Mouse (Mus musculus) hindbrain, embryonic 12.5 days (tissue): ENCODE data around the gene Agtrap. TPM values are rescaled to one million over a fixed set of nuclear protein-coding genes. Genes with fewer than 3 reads are reported as not detected.
A peak's percentile ranks its signal among the peaks of the same experiment; 100 is the strongest.

Source experiments
- ATAC-seq: fragments of 200-750 bp; cut with Nextera tagmentation; 2 replicates; pipeline ENCODE4 v1.8.0; 2017; ENCODE audit warnings: moderate TSS enrichment; ENCODE audit not compliant: low FRiP score
- H3K27ac ChIP-seq: fragments of 300-500 bp; sonication (generic); 2 replicates; pipeline ENCODE4 v1.5.1; 2016; ENCODE audit warnings: mild to moderate bottlenecking
- H3K27me3 ChIP-seq: fragments of 300-500 bp; sonication (generic); 2 replicates; pipeline ENCODE4 v1.6.1; 2016; ENCODE audit warnings: mild to moderate bottlenecking
- H3K36me3 ChIP-seq: fragments of 300-500 bp; sonication (generic); 2 replicates; pipeline ENCODE4 v1.6.1; 2016; ENCODE audit warnings: mild to moderate bottlenecking
- H3K4me1 ChIP-seq: fragments of 300-500 bp; sonication (generic); 2 replicates; pipeline ENCODE4 v1.6.1; 2016
- H3K4me2 ChIP-seq: fragments of 300-500 bp; sonication (generic); replicated peaks from 2 replicates; pipeline ENCODE4 v1.6.1; 2016; ENCODE audit warnings: mild to moderate bottlenecking
- H3K4me3 ChIP-seq: fragments of 300-500 bp; sonication (generic); 2 replicates; pipeline ENCODE4 v1.5.1; 2016; ENCODE audit warnings: mild to moderate bottlenecking
- H3K9ac ChIP-seq: fragments of 300-500 bp; sonication (generic); 2 replicates; pipeline ENCODE4 v1.6.1; 2016; ENCODE audit warnings: mild to moderate bottlenecking, moderate library complexity
- H3K9me3 ChIP-seq: fragments of 300-500 bp; sonication (generic); replicated peaks from 2 replicates; pipeline ENCODE4 v1.6.1; 2016; ENCODE audit warnings: mild to moderate bottlenecking
- WGBS: fragments of 180-500 bp; shearing (Covaris S2); methylation state at CpG from one replicate; pipeline ENCODE4 v1.1.7; 2016; 5-methylcytosine and 5-hydroxymethylcytosine counted together
- polyA plus RNA-seq: library from polyadenylated mRNA; unstranded; fragments of >200 nt; fragmentation: Nextera tagmentation; extraction: Ambion mirVana; gene quantifications from 2 replicates; pipeline ENCODE4 v1.2.1, GENCODE M21; 2016

The Agtrap gene
- polyA plus RNA-seq, 1 experiment from 2014 or later = 11.9 TPM

- Histone ChIP-seq H3K9ac (peak overlapping the region; percentile 42; the same call in 1 of the 2 replicates), H3K9me3 (no peaks in the 10 kb centered on the region), H3K27me3 (no peaks in the 10 kb centered on the region), H3K27ac (no peak overlapping the region), H3K4me2 (no peak overlapping the region), H3K36me3 (peaks cover 5% of the 10 kb centered on the region), H3K4me3 (no peak overlapping the region), H3K4me1 (peaks cover 11% of the 10 kb centered on the region)
- WGBS = 90% methylated on average over 3 of the region's 3 CpGs
- no peak for ATAC-seq
These were observed 10.8 kb upstream of the Agtrap start for GRCm38 (mm10) chr4:148098666-148099065.

GRCm38 (mm10) chr4:148097936-148098335, 10.1 kb upstream of the Agtrap start:
- no peak overlapping the region for H3K27ac ChIP-seq
- no peak overlapping the region for H3K4me2 ChIP-seq

GRCm38 (mm10) chr4:148095081-148095480, 7.2 kb upstream of the Agtrap start:
- Histone ChIP-seq H3K27me3 (no peaks in the 10 kb centered on the region), H3K9me3 (no peaks in the 10 kb centered on the region), H3K4me3 (no peak overlapping the region), H3K4me2 (no peak overlapping the region), H3K36me3 (no peaks in the 10 kb centered on the region), H3K9ac (no peak overlapping the region), H3K4me1 (no peaks in the 10 kb centered on the region), H3K27ac (no peak overlapping the region)
- no peak for ATAC-seq
- WGBS = 72% methylated on average over 4 of the region's 4 CpGs

More at GRCm38 (mm10) chr4:148097936-148098335, 10.1 kb upstream of the Agtrap start:
- ATAC-seq = no peak
- peaks cover 5% of the 10 kb centered on the region; the same call in 1 of the 2 replicates for H3K36me3 ChIP-seq
- no peaks in the 10 kb centered on the region for H3K27me3 ChIP-seq
- 100% methylated on average over 2 of the region's 2 CpGs for WGBS
- H3K4me1 ChIP-seq = peaks cover 11% of the 10 kb centered on the region
- no peaks in the 10 kb centered on the region for H3K9me3 ChIP-seq
- no peak overlapping the region for H3K9ac ChIP-seq
- H3K4me3 ChIP-seq = no peak overlapping the region

- WGBS = 86% methylated on average over 5 of the region's 5 CpGs
- no peak for ATAC-seq
These were observed 6.3 kb upstream of the Agtrap start for GRCm38 (mm10) chr4:148094161-148094560.

GRCm38 (mm10) chr4:148092551-148093271, 4.9 kb upstream of the Agtrap start:
- H3K27me3 ChIP-seq = no peaks in the 10 kb centered on the region
- H3K9me3 ChIP-seq = no peaks in the 10 kb centered on the region
- H3K36me3 ChIP-seq = no peaks in the 10 kb centered on the region
- H3K4me2 ChIP-seq = no peak overlapping the region
- H3K4me3 ChIP-seq = no peak overlapping the region
- no peak overlapping the region for H3K9ac ChIP-seq
- WGBS = 90% methylated on average over 11 of the region's 11 CpGs
- H3K27ac ChIP-seq = no peak overlapping the region
- H3K4me1 ChIP-seq = peaks cover 8% of the 10 kb centered on the region
- no peak for ATAC-seq

More at GRCm38 (mm10) chr4:148094161-148094560, 6.3 kb upstream of the Agtrap start:
- H3K9ac ChIP-seq = no peak overlapping the region
- H3K9me3 ChIP-seq = no peaks in the 10 kb centered on the region
- no peaks in the 10 kb centered on the region for H3K36me3 ChIP-seq
- no peak overlapping the region for H3K4me3 ChIP-seq
- H3K4me1 ChIP-seq = no peaks in the 10 kb centered on the region
- no peak overlapping the region for H3K27ac ChIP-seq
- no peak overlapping the region for H3K4me2 ChIP-seq
- H3K27me3 ChIP-seq = no peaks in the 10 kb centered on the region

GRCm38 (mm10) chr4:148091181-148091580, 3.4 kb upstream of the Agtrap start:
- ATAC-seq = no peak
- Histone ChIP-seq H3K4me3 (no peak overlapping the region), H3K36me3 (no peaks in the 10 kb centered on the region), H3K27me3 (no peaks in the 10 kb centered on the region), H3K27ac (no peak overlapping the region), H3K4me1 (peaks cover 22% of the 10 kb centered on the region), H3K9me3 (no peaks in the 10 kb centered on the region), H3K9ac (no peak overlapping the region), H3K4me2 (no peak overlapping the region)
- WGBS = 100% methylated on average over 1 of the region's 1 CpGs

GRCm38 (mm10) chr4:148089166-148089565, 1.3 kb upstream of the Agtrap start:
- H3K4me2 ChIP-seq = no peak overlapping the region
- peaks cover 32% of the 10 kb centered on the region for H3K4me1 ChIP-seq
- H3K27me3 ChIP-seq = no peaks in the 10 kb centered on the region
- no peak overlapping the region for H3K27ac ChIP-seq
- no peak overlapping the region for H3K4me3 ChIP-seq
- no peaks in the 10 kb centered on the region for H3K9me3 ChIP-seq
- ATAC-seq = no peak
- H3K36me3 ChIP-seq = no peaks in the 10 kb centered on the region
- WGBS = 56% methylated on average over 4 of the region's 4 CpGs
- H3K9ac ChIP-seq = no peak overlapping the region

- no peaks in the 10 kb centered on the region for H3K9me3 ChIP-seq
- peak overlapping the region; percentile 73 for H3K4me2 ChIP-seq
- no peaks in the 10 kb centered on the region for H3K36me3 ChIP-seq
- H3K27me3 ChIP-seq = no peaks in the 10 kb centered on the region
- 0 out of 2 replicates have a peak overlapping the region, but pooled peaks have one; percentile 8 for H3K27ac ChIP-seq
- peaks cover 40% of the 10 kb centered on the region for H3K4me1 ChIP-seq
- ATAC-seq = peak; percentile 59
- peak overlapping the region; percentile 72 for H3K9ac ChIP-seq
- 2% methylated on average over 30 of the region's 30 CpGs for WGBS
- H3K4me3 ChIP-seq = peak overlapping the region; percentile 59
These were observed 532 bp downstream of the Agtrap start for GRCm38 (mm10) chr4:148087091-148087906.

GRCm38 (mm10) chr4:148085907-148086305, 1.9 kb downstream of the Agtrap start:
- H3K36me3 ChIP-seq = peaks cover 4% of the 10 kb centered on the region; the same call in 1 of the 2 replicates
- no peak overlapping the region for H3K4me2 ChIP-seq
- no peak overlapping the region for H3K9ac ChIP-seq
- H3K27ac ChIP-seq = no peak overlapping the region
- no peaks in the 10 kb centered on the region for H3K9me3 ChIP-seq
- H3K27me3 ChIP-seq = no peaks in the 10 kb centered on the region
- ATAC-seq = no peak
- 67% methylated on average over 3 of the region's 3 CpGs for WGBS
- no peak overlapping the region for H3K4me3 ChIP-seq
- peaks cover 40% of the 10 kb centered on the region for H3K4me1 ChIP-seq

- Histone ChIP-seq H3K4me2 (no peak overlapping the region), H3K4me3 (no peak overlapping the region), H3K4me1 (peaks cover 40% of the 10 kb centered on the region), H3K9ac (no peak overlapping the region), H3K36me3 (peaks cover 6% of the 10 kb centered on the region; the same call in 1 of the 2 replicates), H3K27me3 (no peaks in the 10 kb centered on the region), H3K27ac (no peak overlapping the region), H3K9me3 (no peaks in the 10 kb centered on the region)
- ATAC-seq = no peak
- 46% methylated on average over 10 of the region's 10 CpGs for WGBS
These were observed 2.5 kb downstream of the Agtrap start for GRCm38 (mm10) chr4:148085131-148085906.

- H3K4me1 ChIP-seq = peaks cover 40% of the 10 kb centered on the region
- H3K36me3 ChIP-seq = peaks cover 10% of the 10 kb centered on the region; the same call in 1 of the 2 replicates
- H3K27ac ChIP-seq = no peak overlapping the region
- no peak overlapping the region for H3K9ac ChIP-seq
- no peak overlapping the region for H3K4me3 ChIP-seq
- no peak for ATAC-seq
- no peaks in the 10 kb centered on the region for H3K9me3 ChIP-seq
- H3K4me2 ChIP-seq = no peak overlapping the region
- no peaks in the 10 kb centered on the region for H3K27me3 ChIP-seq
- WGBS = 5% methylated on average over 6 of the region's 8 CpGs
These were observed 3.5 kb downstream of the Agtrap start for GRCm38 (mm10) chr4:148084261-148084714.
